Mouse (Mus musculus): ENCODE measurements at regions not wholly inside any gene's neighbourhood (a gene's known extent, or its start where the extent isn't known, plus 50 kb on each side); places are given as distances from the start of the nearest gene placed in this dataset.

GRCm38 (mm10) chr5:133806891-133807290 is 292.6 kb upstream of the Castor2 start:
- Histone ChIP-seq H3K9ac (no peak overlapping the region), H3K9me3 (no peaks in the 10 kb centered on the region), H3K27me3 (replicated peaks) (no peaks in the 10 kb centered on the region), H3K4me1 (no peaks in the 10 kb centered on the region), H3K27ac (replicated peaks) (no peak overlapping the region), H3K4me3 (no peak overlapping the region), H3K4me2 (no peak overlapping the region), H3K36me3 (no peaks in the 10 kb centered on the region)
- ATAC-seq (ENCODE audit: extremely low read depth, insufficient number of reproducible peaks, low FRiP score, low TSS enrichment): no peak
- WGBS: 45% methylated on average over 7 of the region's 7 CpGs

GRCm38 (mm10) chr5:133802001-133802400 is 297.5 kb upstream of the Castor2 start:
- Histone ChIP-seq H3K9ac (no peak overlapping the region), H3K4me2 (no peak overlapping the region), H3K36me3 (no peaks in the 10 kb centered on the region), H3K4me1 (no peaks in the 10 kb centered on the region), H3K27me3 (replicated peaks) (no peaks in the 10 kb centered on the region), H3K27ac (replicated peaks) (no peak overlapping the region), H3K4me3 (no peak overlapping the region), H3K9me3 (0 out of 2 replicates have a peak, but pooled peaks cover 4% of the 10 kb centered on the region)
- WGBS: 65% methylated on average over 3 of the region's 3 CpGs
- ATAC-seq (ENCODE audit: extremely low read depth, insufficient number of reproducible peaks, low FRiP score, low TSS enrichment): no peak

- ATAC-seq (ENCODE audit: extremely low read depth, insufficient number of reproducible peaks, low FRiP score, low TSS enrichment): no peak
- H3K4me1 ChIP-seq: no peaks in the 10 kb centered on the region
- H3K27me3 ChIP-seq (replicated peaks): peaks cover 22% of the 10 kb centered on the region
- H3K4me2 ChIP-seq: no peak overlapping the region
- H3K9ac ChIP-seq: no peak overlapping the region
- H3K9me3 ChIP-seq: 0 out of 2 replicates have a peak, but pooled peaks cover 5% of the 10 kb centered on the region
- H3K4me3 ChIP-seq: no peak overlapping the region
- no peak overlapping the region for H3K27ac ChIP-seq (replicated peaks)
- no peaks in the 10 kb centered on the region for H3K36me3 ChIP-seq
- 30% methylated on average over 3 of the region's 3 CpGs for WGBS
Measured at GRCm38 (mm10) chr5:133795638-133796037, 303.9 kb upstream of the Castor2 start.

- whole genome bisulfite sequencing: 67% methylated on average over 6 of the region's 6 CpGs
- H3K27ac ChIP-seq (replicated peaks): no peak overlapping the region
- 0 out of 2 replicates have a peak, but pooled peaks cover 5% of the 10 kb centered on the region for H3K9me3 ChIP-seq
- no peak overlapping the region for H3K9ac ChIP-seq
- ATAC-seq (ENCODE audit: extremely low read depth, insufficient number of reproducible peaks, low FRiP score, low TSS enrichment): no peak
- H3K36me3 ChIP-seq: no peaks in the 10 kb centered on the region
- no peak overlapping the region for H3K4me2 ChIP-seq
- peaks cover 26% of the 10 kb centered on the region for H3K27me3 ChIP-seq (replicated peaks)
- H3K4me3 ChIP-seq: no peak overlapping the region
- no peaks in the 10 kb centered on the region for H3K4me1 ChIP-seq
Measured at GRCm38 (mm10) chr5:133790726-133791125, 308.8 kb upstream of the Castor2 start.

- WGBS: 86% methylated on average over 8 of the region's 8 CpGs
- ATAC-seq (ENCODE audit: extremely low read depth, insufficient number of reproducible peaks, low FRiP score, low TSS enrichment): no peak
Measured at GRCm38 (mm10) chr5:133788006-133788405, 311.5 kb upstream of the Castor2 start.

GRCm38 (mm10) chr5:133787491-133787890 is 312.0 kb upstream of the Castor2 start:
- Histone ChIP-seq H3K36me3 (no peaks in the 10 kb centered on the region), H3K4me2 (no peak overlapping the region), H3K4me3 (no peak overlapping the region), H3K27ac (replicated peaks) (no peak overlapping the region), H3K27me3 (replicated peaks) (peaks cover 12% of the 10 kb centered on the region; the same call in 1 of the 2 replicates), H3K9me3 (0 out of 2 replicates have a peak, but pooled peaks cover 5% of the 10 kb centered on the region), H3K9ac (no peak overlapping the region), H3K4me1 (no peaks in the 10 kb centered on the region)
- WGBS: 77% methylated on average over 7 of the region's 7 CpGs
- ATAC-seq (ENCODE audit: extremely low read depth, insufficient number of reproducible peaks, low FRiP score, low TSS enrichment): no peak

More at GRCm38 (mm10) chr5:133788006-133788405, 311.5 kb upstream of the Castor2 start:
- 0 out of 2 replicates have a peak, but pooled peaks cover 5% of the 10 kb centered on the region for H3K9me3 ChIP-seq
- H3K27me3 ChIP-seq (replicated peaks): peaks cover 16% of the 10 kb centered on the region
- H3K27ac ChIP-seq (replicated peaks): no peak overlapping the region
- H3K36me3 ChIP-seq: no peaks in the 10 kb centered on the region
- H3K9ac ChIP-seq: no peak overlapping the region
- H3K4me2 ChIP-seq: no peak overlapping the region
- H3K4me1 ChIP-seq: no peaks in the 10 kb centered on the region
- no peak overlapping the region for H3K4me3 ChIP-seq

- no peak overlapping the region for H3K27ac ChIP-seq (replicated peaks)
- H3K4me1 ChIP-seq: no peaks in the 10 kb centered on the region
- no peak overlapping the region for H3K9ac ChIP-seq
- no peak overlapping the region for H3K4me3 ChIP-seq
- H3K27me3 ChIP-seq (replicated peaks): no peaks in the 10 kb centered on the region
- H3K9me3 ChIP-seq: no peaks in the 10 kb centered on the region
- H3K36me3 ChIP-seq: no peaks in the 10 kb centered on the region
- no peak overlapping the region for H3K4me2 ChIP-seq
- ATAC-seq (ENCODE audit: extremely low read depth, insufficient number of reproducible peaks, low FRiP score, low TSS enrichment): no peak
Measured at GRCm38 (mm10) chr5:133776591-133776990, 322.9 kb upstream of the Castor2 start.

- 78% methylated on average over 3 of the region's 3 CpGs for WGBS
- Histone ChIP-seq H3K4me3 (no peak overlapping the region), H3K36me3 (no peaks in the 10 kb centered on the region), H3K27ac (replicated peaks) (no peak overlapping the region), H3K9me3 (no peaks in the 10 kb centered on the region), H3K4me2 (no peak overlapping the region), H3K4me1 (no peaks in the 10 kb centered on the region), H3K27me3 (replicated peaks) (no peaks in the 10 kb centered on the region), H3K9ac (no peak overlapping the region)
- no peak for ATAC-seq (ENCODE audit: extremely low read depth, insufficient number of reproducible peaks, low FRiP score, low TSS enrichment)
Measured at GRCm38 (mm10) chr5:133774116-133774515, 325.4 kb upstream of the Castor2 start.

GRCm38 (mm10) chr5:133768856-133769255 is 330.7 kb upstream of the Castor2 start:
- H3K4me1 ChIP-seq: no peaks in the 10 kb centered on the region
- H3K27me3 ChIP-seq (replicated peaks): no peaks in the 10 kb centered on the region
- no peaks in the 10 kb centered on the region for H3K9me3 ChIP-seq
- H3K4me2 ChIP-seq: no peak overlapping the region
- H3K36me3 ChIP-seq: no peaks in the 10 kb centered on the region
- no peak overlapping the region for H3K4me3 ChIP-seq
- WGBS: 61% methylated on average over 2 of the region's 2 CpGs
- no peak overlapping the region for H3K27ac ChIP-seq (replicated peaks)
- H3K9ac ChIP-seq: no peak overlapping the region
- no peak for ATAC-seq (ENCODE audit: extremely low read depth, insufficient number of reproducible peaks, low FRiP score, low TSS enrichment)

- H3K9ac ChIP-seq: no peak overlapping the region
- H3K27me3 ChIP-seq (replicated peaks): no peaks in the 10 kb centered on the region
- no peak overlapping the region for H3K4me2 ChIP-seq
- 89% methylated on average over 2 of the region's 2 CpGs for WGBS
- no peaks in the 10 kb centered on the region for H3K36me3 ChIP-seq
- no peak for ATAC-seq (ENCODE audit: extremely low read depth, insufficient number of reproducible peaks, low FRiP score, low TSS enrichment)
- H3K27ac ChIP-seq (replicated peaks): no peak overlapping the region
- no peak overlapping the region for H3K4me3 ChIP-seq
- no peaks in the 10 kb centered on the region for H3K4me1 ChIP-seq
- H3K9me3 ChIP-seq: no peaks in the 10 kb centered on the region
Measured at GRCm38 (mm10) chr5:133757817-133758216, 341.7 kb upstream of the Castor2 start.

- no peaks in the 10 kb centered on the region for H3K27me3 ChIP-seq (replicated peaks)
- no peaks in the 10 kb centered on the region for H3K36me3 ChIP-seq
- no peak overlapping the region for H3K9ac ChIP-seq
- no peak overlapping the region for H3K27ac ChIP-seq (replicated peaks)
- ATAC-seq (ENCODE audit: extremely low read depth, insufficient number of reproducible peaks, low FRiP score, low TSS enrichment): no peak
- no peaks in the 10 kb centered on the region for H3K9me3 ChIP-seq
- WGBS: 31% methylated on average over 7 of the region's 7 CpGs
- H3K4me3 ChIP-seq: no peak overlapping the region
- H3K4me2 ChIP-seq: no peak overlapping the region
- no peaks in the 10 kb centered on the region for H3K4me1 ChIP-seq
Measured at GRCm38 (mm10) chr5:133754180-133754579, 345.3 kb upstream of the Castor2 start.

- 51% methylated on average over 8 of the region's 8 CpGs for WGBS
- Histone ChIP-seq H3K9ac (no peak overlapping the region), H3K4me2 (no peak overlapping the region), H3K27me3 (replicated peaks) (no peaks in the 10 kb centered on the region), H3K36me3 (no peaks in the 10 kb centered on the region), H3K27ac (replicated peaks) (no peak overlapping the region), H3K9me3 (no peaks in the 10 kb centered on the region), H3K4me1 (no peaks in the 10 kb centered on the region), H3K4me3 (no peak overlapping the region)
- ATAC-seq (ENCODE audit: extremely low read depth, insufficient number of reproducible peaks, low FRiP score, low TSS enrichment): no peak
Measured at GRCm38 (mm10) chr5:133753461-133754160, 345.9 kb upstream of the Castor2 start.

All from heart, embryonic 13.5 days (tissue).